Mouse (Mus musculus) bone marrow, adult 2 months (tissue): ENCODE results near the gene Spop. TPM values are rescaled to one million over a fixed set of nuclear protein-coding genes. Genes with fewer than 3 reads are reported as not detected.
A peak's percentile ranks its signal among the peaks of the same experiment; 100 is the strongest.
"Not testable (repeated sequence)": the region's sequence is repeated elsewhere in the genome, so short reads cannot be mapped to it uniquely, and the experiment has no call there.

Experiments used
- H3K27ac ChIP-seq: fragments of 200-500 bp; 2 replicates; pipeline ENCODE4 v1.5.1; 2012; ENCODE audit warnings: low read depth, mild to moderate bottlenecking, control low read depth, inconsistent platforms, low read length; ENCODE audit not compliant: control insufficient read depth, poor library complexity, insufficient read depth
- H3K4me1 ChIP-seq: fragments of 200-500 bp; 2 replicates; pipeline ENCODE4 v1.6.1; 2011; ENCODE audit warnings: low read length; ENCODE audit not compliant: control insufficient read depth, insufficient read depth
- H3K4me3 ChIP-seq: fragments of 200-500 bp; replicated peaks from 2 replicates; pipeline ENCODE3; 2011; ENCODE audit warnings: mild to moderate bottlenecking, low read depth, low read length, control low read depth; ENCODE audit not compliant: control insufficient read depth
- CTCF ChIP-seq: fragments of 200-500 bp; IDR thresholded peaks from 2 replicates; pipeline ENCODE4 v1.5.1; 2011; ENCODE audit warnings: low read length, control low read depth; ENCODE audit not compliant: control insufficient read depth, insufficient read depth
- POLR2A ChIP-seq: fragments of 200-500 bp; IDR thresholded peaks from 2 replicates; pipeline ENCODE4 v1.6.1; 2011; ENCODE audit warnings: low read depth, mild to moderate bottlenecking, control low read depth, low read length, borderline replicate concordance; ENCODE audit not compliant: control insufficient read depth
- WGBS: fragments of 180-500 bp; shearing (Covaris S2); methylation state at CpG from one replicate; pipeline ENCODE4 v1.1.7; 2018; 5-methylcytosine and 5-hydroxymethylcytosine counted together
- polyA plus RNA-seq: library from polyadenylated mRNA; stranded (reverse); fragments of >200 nt; gene quantifications from 2 replicates; pipeline ENCODE4 v1.2.4, GENCODE M21; 2011; ENCODE audit warnings: low replicate concordance; ENCODE audit not compliant: missing spikeins, insufficient read depth, insufficient read length

The Spop gene
- polyA plus RNA-seq, 1 experiment: 61.3 TPM

DNA sequence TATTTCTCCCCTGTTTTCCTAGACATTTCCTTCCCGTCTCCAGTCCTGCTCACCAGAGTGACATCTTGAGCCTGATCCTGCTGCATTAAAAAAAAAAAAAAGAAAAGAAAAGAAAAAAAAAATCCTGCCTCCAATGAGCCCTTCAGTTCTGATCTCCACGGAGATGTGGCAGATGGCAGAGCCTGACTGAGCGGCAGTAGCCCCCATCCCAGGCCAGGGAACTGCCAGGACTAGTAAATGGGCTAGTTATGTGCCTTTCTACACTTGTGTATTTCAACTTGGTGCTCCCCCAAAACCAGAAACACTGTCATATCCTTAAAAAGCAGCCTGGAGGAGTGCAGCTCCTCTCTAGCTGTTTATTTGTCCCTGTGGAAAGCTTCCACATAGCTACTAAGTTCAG is 87.0 kb downstream of the Spop start:
- no peaks in the 10 kb centered on the region for H3K4me1 ChIP-seq
- no peak for TF ChIP-seq CTCF
- no peak overlapping the region for H3K4me3 ChIP-seq
- H3K27ac ChIP-seq: no peak overlapping the region
- WGBS: 62% methylated on average over 3 of the region's 3 CpGs

DNA sequence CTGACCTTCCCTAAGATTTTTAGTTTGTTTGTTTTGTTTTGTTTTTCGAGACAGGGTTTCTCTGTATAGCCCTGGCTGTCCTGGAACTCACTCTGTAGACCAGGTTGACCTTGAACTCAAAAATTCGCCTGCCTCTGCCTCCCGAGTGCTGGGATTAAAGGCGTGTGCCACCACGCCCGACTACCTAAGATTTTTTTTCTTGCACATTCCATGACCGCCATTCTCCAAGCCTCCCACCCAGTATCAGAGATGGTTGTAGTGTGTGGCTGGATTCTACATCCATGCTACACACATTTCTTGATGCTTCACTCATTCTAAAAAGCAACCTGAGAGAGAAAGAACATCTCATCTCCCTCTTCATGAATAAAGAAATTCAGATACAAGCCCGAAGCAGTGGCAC is 87.9 kb downstream of the Spop start:
- not testable (repeated sequence) for H3K4me3 ChIP-seq, H3K4me1 ChIP-seq, H3K27ac ChIP-seq
- WGBS: 78% methylated on average over 8 of the region's 8 CpGs

DNA sequence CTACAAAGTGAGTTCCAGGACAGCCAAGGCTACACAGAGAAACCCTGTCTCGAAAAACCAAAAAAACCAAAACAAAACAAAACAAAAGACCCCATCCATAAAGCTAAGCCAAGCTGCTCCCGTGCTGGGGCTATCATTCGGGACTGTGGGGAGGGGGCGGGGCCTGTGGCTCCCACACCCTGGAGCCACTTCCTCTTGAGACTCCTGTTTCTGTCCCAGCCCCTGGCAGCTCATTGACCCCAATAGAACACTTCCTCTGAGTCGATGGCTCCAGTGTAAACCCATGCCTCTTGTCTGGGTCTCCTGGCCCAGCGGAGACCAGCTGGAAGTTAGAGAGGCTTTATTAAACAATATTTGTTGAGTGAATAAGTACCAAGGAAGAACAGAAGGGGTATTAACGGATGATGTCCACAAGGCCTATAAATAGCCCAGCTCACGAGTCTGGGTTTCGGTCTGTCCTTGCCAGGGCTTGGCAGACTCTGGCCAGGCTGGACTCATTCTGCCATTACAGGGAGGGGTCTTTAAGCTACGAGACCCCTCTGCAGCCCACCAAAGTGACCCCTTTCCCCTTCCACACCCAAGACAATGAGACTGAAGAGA is 89.8 kb downstream of the Spop start:
- no peak overlapping the region for H3K4me3 ChIP-seq
- no peak for TF ChIP-seq CTCF
- no peak for TF ChIP-seq POLR2A
- H3K27ac ChIP-seq: no peak overlapping the region
- 44% methylated on average over 10 of the region's 10 CpGs for WGBS
- no peaks in the 10 kb centered on the region for H3K4me1 ChIP-seq

DNA sequence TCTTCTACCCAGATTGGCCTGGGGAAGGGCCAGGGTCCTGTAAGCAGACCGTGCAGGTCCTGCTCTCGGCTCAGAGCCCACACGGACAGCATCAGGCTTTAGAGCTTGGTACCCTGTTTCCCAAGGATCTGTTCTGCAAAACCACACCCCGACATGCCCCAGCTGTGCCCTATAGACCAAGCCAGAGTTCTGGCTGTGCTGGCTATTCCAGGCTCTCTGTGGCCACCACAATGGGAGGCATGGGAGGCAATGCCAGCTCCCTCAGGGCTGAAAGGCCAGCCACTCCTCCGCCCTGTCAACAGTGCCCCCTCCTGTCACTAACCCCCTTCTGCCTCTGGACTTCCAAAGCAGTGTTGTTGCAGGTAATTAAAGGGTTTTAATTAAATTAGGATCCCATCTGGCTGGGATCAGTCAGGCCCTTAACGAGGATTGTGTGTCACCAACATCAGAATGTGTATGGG is 90.4 kb downstream of the Spop start:
- WGBS: 87% methylated on average over 6 of the region's 6 CpGs
- no peak overlapping the region for H3K4me3 ChIP-seq
- no peaks in the 10 kb centered on the region; the same call in 1 of the 2 replicates for H3K4me1 ChIP-seq
- TF ChIP-seq CTCF: no peak
- TF ChIP-seq POLR2A: no peak
- no peak overlapping the region for H3K27ac ChIP-seq

DNA sequence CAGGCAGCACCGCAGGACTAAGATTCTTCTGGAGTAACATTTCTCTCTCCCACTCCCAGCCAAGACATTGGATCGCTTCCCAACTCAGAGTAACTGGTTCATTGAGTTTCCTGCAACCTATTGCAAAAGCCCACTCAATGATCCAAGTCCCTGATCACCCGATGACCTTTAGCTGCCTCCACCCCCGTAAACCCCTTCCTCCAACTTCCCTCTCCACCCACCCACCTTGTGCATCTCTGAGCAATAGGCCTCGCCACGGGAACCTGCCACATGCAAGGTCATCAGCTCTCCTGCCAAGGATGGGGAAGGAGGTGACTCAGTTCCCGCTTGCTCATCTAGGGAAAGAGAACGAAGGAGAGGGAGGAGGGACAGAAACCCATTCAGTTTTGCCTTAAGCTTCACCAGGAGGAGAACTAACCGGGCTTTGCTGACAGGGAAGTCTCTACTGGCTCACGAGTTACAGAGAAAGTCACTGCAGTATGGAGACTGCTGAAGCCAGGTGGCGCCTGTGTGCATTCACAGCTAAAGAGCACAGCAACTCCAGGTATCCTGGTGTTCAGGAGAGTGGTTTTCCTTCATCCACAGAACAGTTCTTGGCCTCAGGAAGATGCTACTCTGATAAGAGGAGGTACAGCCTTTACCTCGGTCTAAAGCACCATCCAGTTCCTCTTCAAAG is 93.3 kb downstream of the Spop start:
- WGBS: 39% methylated on average over 12 of the region's 12 CpGs
- TF ChIP-seq CTCF: no peak
- no peak for TF ChIP-seq POLR2A
- no peak overlapping the region for H3K4me3 ChIP-seq
- H3K27ac ChIP-seq: no peak overlapping the region
- H3K4me1 ChIP-seq: no peaks in the 10 kb centered on the region; the same call in 1 of the 2 replicates

DNA sequence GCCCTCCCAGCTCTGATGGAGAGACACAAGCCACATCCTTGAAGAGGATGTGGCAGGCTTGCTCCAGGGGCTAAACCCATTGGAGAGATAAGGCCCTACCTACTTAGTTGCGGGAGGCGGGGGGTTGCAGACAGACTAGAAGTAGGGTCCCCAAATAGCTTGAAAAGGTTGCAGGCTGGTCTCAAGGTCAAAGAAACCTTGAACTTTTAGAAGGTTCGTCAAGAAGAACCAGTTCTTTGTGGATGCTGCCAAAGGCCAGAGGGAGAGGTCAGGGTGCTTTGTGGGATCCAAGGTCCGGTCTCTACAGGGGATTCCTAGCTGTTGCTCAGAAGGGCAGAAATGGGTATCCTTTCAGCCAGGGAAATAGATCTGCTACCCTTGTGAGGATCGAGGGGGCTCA is 93.9 kb downstream of the Spop start:
- Histone ChIP-seq H3K4me3 (no peak overlapping the region), H3K4me1 (no peaks in the 10 kb centered on the region; the same call in 1 of the 2 replicates), H3K27ac (no peak overlapping the region)
- TF ChIP-seq POLR2A: no peak
- no peak for TF ChIP-seq CTCF
- WGBS: 74% methylated on average over 5 of the region's 5 CpGs

DNA sequence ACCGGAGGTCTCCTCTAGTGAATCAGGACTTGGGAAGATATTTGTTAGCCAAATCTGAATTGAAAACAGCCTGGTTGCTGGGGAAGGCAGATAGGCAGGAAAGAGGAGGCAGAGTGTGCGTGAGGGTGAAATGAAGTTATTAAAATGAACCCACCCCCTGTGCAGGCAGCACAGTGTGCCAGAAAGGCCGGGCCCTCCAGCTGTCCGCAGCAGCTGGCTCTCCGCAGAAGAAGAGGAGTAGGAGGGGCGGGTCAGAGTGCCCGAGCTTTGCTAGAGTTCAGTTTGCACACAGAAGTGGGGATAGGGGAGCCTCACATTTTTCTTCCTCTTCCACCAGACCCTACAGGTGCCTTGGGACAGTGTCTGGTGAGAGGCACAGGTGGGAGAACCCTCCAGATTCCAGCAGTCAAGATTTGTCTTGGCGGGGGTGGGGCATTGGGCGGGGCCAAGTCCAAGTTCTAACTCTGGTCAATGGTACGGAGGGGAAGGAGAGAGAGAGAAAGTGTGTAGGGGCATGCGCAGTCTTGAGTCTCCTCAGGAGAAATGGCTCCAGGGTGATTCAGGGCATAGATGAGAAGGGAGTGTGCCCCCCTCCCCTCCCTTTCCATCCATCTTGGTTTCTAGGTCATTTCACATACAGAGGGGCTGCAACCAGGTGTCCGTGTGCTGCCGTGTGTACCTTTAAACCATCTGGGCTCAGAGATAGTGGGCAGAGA is 94.5 kb downstream of the Spop start:
- Histone ChIP-seq H3K27ac (no peak overlapping the region), H3K4me3 (no peak overlapping the region), H3K4me1 (no peaks in the 10 kb centered on the region; the same call in 1 of the 2 replicates)
- TF ChIP-seq POLR2A (no peak), CTCF (no peak)
- WGBS: 58% methylated on average over 13 of the region's 13 CpGs

DNA sequence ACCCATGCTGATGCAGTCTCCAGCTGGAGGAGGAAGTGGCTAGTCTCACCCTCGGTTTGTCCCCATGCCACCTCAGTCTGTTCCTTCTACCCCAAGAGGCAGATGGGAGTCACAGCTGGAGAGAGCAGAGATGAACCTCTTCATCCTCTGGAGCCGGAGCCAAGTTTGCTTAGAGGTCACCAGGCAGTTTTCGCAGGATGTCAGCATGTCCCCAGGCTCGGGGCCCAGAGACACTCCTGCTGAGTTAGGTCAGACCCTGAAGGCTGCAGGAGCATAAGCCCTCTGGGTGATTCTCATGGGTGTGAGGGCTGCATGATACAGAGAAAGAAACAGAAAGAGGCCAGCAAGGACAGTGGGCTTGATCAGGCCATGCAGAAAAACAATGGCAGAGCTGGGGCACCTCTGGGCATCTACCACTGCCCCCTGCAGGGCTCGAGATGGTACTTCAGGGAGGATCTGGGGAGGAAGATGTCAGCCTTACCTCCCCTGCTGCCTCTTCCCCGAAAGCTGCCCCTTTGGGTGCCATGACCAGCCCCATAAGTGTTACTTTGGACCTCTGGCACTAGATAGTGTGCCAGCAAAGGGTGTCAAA is 95.3 kb downstream of the Spop start:
- H3K27ac ChIP-seq: no peak overlapping the region
- H3K4me3 ChIP-seq: no peak overlapping the region
- WGBS: 56% methylated on average over 6 of the region's 6 CpGs
- H3K4me1 ChIP-seq: no peaks in the 10 kb centered on the region; the same call in 1 of the 2 replicates
- TF ChIP-seq CTCF (peak; percentile 50), POLR2A (no peak)
